Mouse (Mus musculus) kidney, postnatal 0 days (tissue): ENCODE results near the gene Nol3. TPM values are rescaled to one million over a fixed set of nuclear protein-coding genes. Genes with fewer than 3 reads are reported as not detected.
A peak's percentile ranks its signal among the peaks of the same experiment; 100 is the strongest.

Source experiments
- ATAC-seq: fragments of 200-750 bp; cut with Nextera tagmentation; replicated peaks from 2 replicates; pipeline ENCODE4 v1.8.0; 2017; ENCODE audit warnings: low read depth, moderate number of reproducible peaks, moderate TSS enrichment, moderate library complexity; ENCODE audit not compliant: low FRiP score
- DNase-seq: peaks from one replicate; pipeline ENCODE4 v3.0.0-alpha.2; 2016; ENCODE audit warnings: low spot score
- H3K27ac ChIP-seq: fragments of 300-500 bp; sonication (generic); 2 replicates; pipeline ENCODE4 v1.5.1; 2014; ENCODE audit warnings: mild to moderate bottlenecking
- H3K27me3 ChIP-seq: fragments of 300-500 bp; sonication (generic); 2 replicates; pipeline ENCODE4 v1.6.1; 2014; ENCODE audit warnings: low read length, mixed read lengths; ENCODE audit not compliant: insufficient read depth
- H3K36me3 ChIP-seq: fragments of 300-500 bp; sonication (generic); 2 replicates; pipeline ENCODE4 v1.6.1; 2014; ENCODE audit warnings: low read length, mixed read lengths; ENCODE audit not compliant: insufficient read depth
- H3K4me1 ChIP-seq: fragments of 300-500 bp; sonication (generic); replicated peaks from 2 replicates; pipeline ENCODE4 v1.6.1; 2014; ENCODE audit warnings: antibody characterized with exemption, low read length, mixed read lengths; ENCODE audit not compliant: insufficient read depth
- H3K4me2 ChIP-seq: fragments of 300-500 bp; sonication (generic); 2 replicates; pipeline ENCODE4 v1.6.1; 2014; ENCODE audit warnings: mild to moderate bottlenecking, low read length, moderate library complexity, mixed read lengths
- H3K4me3 ChIP-seq: fragments of 300-500 bp; sonication (generic); replicated peaks from 2 replicates; pipeline ENCODE4 v1.5.1; 2014; ENCODE audit warnings: low read depth, low read length
- H3K9ac ChIP-seq: fragments of 300-500 bp; sonication (generic); 2 replicates; pipeline ENCODE4 v1.6.1; 2014; ENCODE audit warnings: low read depth, low read length
- H3K9me3 ChIP-seq: fragments of 300-500 bp; sonication (generic); replicated peaks from 2 replicates; pipeline ENCODE4 v1.6.1; 2016; ENCODE audit warnings: low read length, inconsistent platforms, mixed read lengths
- CTCF ChIP-seq: IDR thresholded peaks from 2 replicates; pipeline ENCODE4 v1.5.1; 2016; ENCODE audit warnings: antibody characterized with exemption, low read depth, mild to moderate bottlenecking, moderate library complexity
- WGBS: fragments of 180-500 bp; shearing (Covaris S2); extraction: QIAGEN DNeasy Blood & Tissue Kit; methylation state at CpG from one replicate; pipeline ENCODE4 v1.1.7; 2014; 5-methylcytosine and 5-hydroxymethylcytosine counted together
- polyA plus RNA-seq: library from polyadenylated mRNA; unstranded; fragments of >200 nt; fragmentation: Nextera tagmentation; extraction: Ambion mirVana; gene quantifications from 2 replicates; pipeline ENCODE4 v1.2.1, GENCODE M21; 2015

Gene Nol3
- polyA plus RNA-seq, 1 experiment from 2014 or later = 0.29 TPM

DNA sequence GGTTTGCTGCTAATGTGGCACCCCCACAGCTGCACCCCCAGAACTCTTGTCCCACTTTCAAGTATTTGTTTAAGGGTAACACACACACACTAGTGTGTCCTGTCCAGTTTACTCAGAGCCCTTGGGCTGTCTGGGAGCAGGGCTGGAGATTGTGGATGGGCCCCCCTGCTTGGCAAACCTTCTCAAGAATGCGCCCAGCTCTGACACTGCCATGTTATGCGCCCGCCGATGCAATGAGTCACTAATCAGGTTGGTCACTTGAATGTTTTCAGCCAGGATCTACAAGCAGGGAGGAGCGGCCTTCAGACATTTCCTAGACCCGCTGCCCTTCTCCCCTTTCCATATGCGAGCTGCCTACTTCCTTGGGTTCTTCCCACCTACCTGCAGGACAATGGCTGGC is 16.5 kb downstream of the Nol3 start:
- ATAC-seq (no peak), DNase-seq (no peak)
- no peak overlapping the region for H3K4me3 ChIP-seq
- H3K36me3 ChIP-seq = no peaks in the 10 kb centered on the region
- WGBS = 73% methylated on average over 7 of the region's 7 CpGs
- peaks cover 4% of the 10 kb centered on the region; the same call in 1 of the 2 replicates for H3K27me3 ChIP-seq
- H3K4me2 ChIP-seq = no peak overlapping the region
- H3K9me3 ChIP-seq = no peaks in the 10 kb centered on the region
- no peak overlapping the region for H3K27ac ChIP-seq
- no peak for TF ChIP-seq CTCF
- H3K9ac ChIP-seq = no peak overlapping the region
- H3K4me1 ChIP-seq = peaks cover 18% of the 10 kb centered on the region

DNA sequence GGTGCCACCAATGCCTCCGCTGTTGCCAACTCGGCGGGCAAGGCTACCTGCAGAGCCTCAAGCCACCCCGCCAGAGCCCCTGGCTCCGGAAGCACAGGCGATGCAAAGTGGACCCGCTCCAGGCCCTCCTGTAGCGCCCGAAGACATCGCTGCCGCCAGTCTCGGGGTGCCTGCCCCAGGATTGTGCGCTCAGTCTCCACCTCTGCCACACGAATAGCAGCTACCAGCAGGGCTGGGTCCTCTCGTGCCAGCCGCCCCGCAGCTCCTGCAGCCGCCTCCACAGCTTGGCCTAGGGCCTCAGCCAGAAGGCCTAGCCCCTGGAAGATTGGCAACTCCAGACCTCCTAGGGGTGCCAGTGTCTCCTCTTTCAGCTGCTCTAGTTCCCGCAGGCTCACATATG is 17.5 kb downstream of the Nol3 start:
- no peak overlapping the region for H3K9ac ChIP-seq
- H3K36me3 ChIP-seq = no peaks in the 10 kb centered on the region
- H3K27me3 ChIP-seq = peaks cover 4% of the 10 kb centered on the region; the same call in 1 of the 2 replicates
- no peaks in the 10 kb centered on the region for H3K9me3 ChIP-seq
- no peak for TF ChIP-seq CTCF
- DNase-seq = no peak
- no peak for ATAC-seq
- no peak overlapping the region for H3K27ac ChIP-seq
- H3K4me1 ChIP-seq = peaks cover 21% of the 10 kb centered on the region
- WGBS = 71% methylated on average over 19 of the region's 19 CpGs
- H3K4me2 ChIP-seq = no peak overlapping the region
- no peak overlapping the region for H3K4me3 ChIP-seq

GRCm38 (mm10) chr8:105294776-105295175 is 18.8 kb downstream of the Nol3 start:
- ATAC-seq (no peak), DNase-seq (no peak)
- no peak overlapping the region for H3K9ac ChIP-seq
- H3K4me3 ChIP-seq = 0 out of 2 replicates have a peak overlapping the region, but pooled peaks have one; percentile 18
- no peaks in the 10 kb centered on the region for H3K9me3 ChIP-seq
- no peak for TF ChIP-seq CTCF
- peaks cover 19% of the 10 kb centered on the region for H3K4me1 ChIP-seq
- no peak overlapping the region for H3K27ac ChIP-seq
- 0 out of 2 replicates have a peak, but pooled peaks cover 4% of the 10 kb centered on the region for H3K36me3 ChIP-seq
- 68% methylated on average over 9 of the region's 9 CpGs for WGBS
- peak overlapping the region; percentile 23 for H3K4me2 ChIP-seq
- H3K27me3 ChIP-seq = peaks cover 4% of the 10 kb centered on the region; the same call in 1 of the 2 replicates

DNA sequence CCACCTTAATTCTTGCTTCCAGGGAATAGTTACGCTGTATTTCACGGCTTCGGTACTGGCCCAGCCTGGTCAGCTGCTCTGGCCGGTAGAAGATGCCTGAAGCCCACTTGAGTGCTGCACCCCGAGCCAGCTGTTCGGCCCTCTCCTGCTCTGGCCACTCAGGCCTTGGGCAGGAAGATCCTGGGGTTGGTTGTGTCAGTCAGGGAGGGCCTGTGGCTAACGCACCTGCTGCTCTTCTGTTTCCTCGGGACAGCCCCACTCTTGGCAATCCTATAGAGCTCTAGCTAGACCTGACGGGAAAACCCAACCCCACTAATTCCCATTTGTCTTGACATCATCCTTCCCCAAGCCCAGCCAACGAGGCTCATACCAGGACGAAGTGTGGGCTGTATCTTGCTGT is 19.3 kb downstream of the Nol3 start:
- peak overlapping the region; percentile 23 for H3K4me2 ChIP-seq
- H3K36me3 ChIP-seq = peaks cover 8% of the 10 kb centered on the region
- H3K4me3 ChIP-seq = peak overlapping the region; percentile 18; the same call in 1 of the 2 replicates
- ATAC-seq (no peak), DNase-seq (no peak)
- peak overlapping the region; percentile 76; the same call in 1 of the 2 replicates for H3K27ac ChIP-seq
- H3K4me1 ChIP-seq = peaks cover 14% of the 10 kb centered on the region
- TF ChIP-seq CTCF = no peak
- H3K27me3 ChIP-seq = peaks cover 3% of the 10 kb centered on the region; the same call in 1 of the 2 replicates
- H3K9ac ChIP-seq = no peak overlapping the region
- H3K9me3 ChIP-seq = no peaks in the 10 kb centered on the region
- WGBS = 67% methylated on average over 11 of the region's 11 CpGs

GRCm38 (mm10) chr8:105295895-105296573 is 20.1 kb downstream of the Nol3 start, which contains the start of gene Exoc3l:
Gene Exoc3l (minus strand): TSS chr8:105296101.
- H3K4me3 ChIP-seq = peak within 1 kb of the TSS; percentile 95
- no peaks in the 10 kb centered on the region for H3K27me3 ChIP-seq
- 53% methylated on average over 11 of the region's 11 CpGs for WGBS
- peak within 1 kb of the TSS; percentile 88 for H3K4me2 ChIP-seq
- 0 out of 2 replicates have a peak within 1 kb of the TSS, but pooled peaks have one; percentile 13 for H3K9ac ChIP-seq
- no peak for TF ChIP-seq CTCF
- peak within 1 kb of the TSS; percentile 76 for H3K27ac ChIP-seq
- no peaks in the 10 kb centered on the region for H3K9me3 ChIP-seq
- peaks cover 11% of the 10 kb centered on the region for H3K4me1 ChIP-seq
- ATAC-seq (no peak), DNase-seq (peak; percentile 59)
- H3K36me3 ChIP-seq = peaks cover 16% of the 10 kb centered on the region

DNA sequence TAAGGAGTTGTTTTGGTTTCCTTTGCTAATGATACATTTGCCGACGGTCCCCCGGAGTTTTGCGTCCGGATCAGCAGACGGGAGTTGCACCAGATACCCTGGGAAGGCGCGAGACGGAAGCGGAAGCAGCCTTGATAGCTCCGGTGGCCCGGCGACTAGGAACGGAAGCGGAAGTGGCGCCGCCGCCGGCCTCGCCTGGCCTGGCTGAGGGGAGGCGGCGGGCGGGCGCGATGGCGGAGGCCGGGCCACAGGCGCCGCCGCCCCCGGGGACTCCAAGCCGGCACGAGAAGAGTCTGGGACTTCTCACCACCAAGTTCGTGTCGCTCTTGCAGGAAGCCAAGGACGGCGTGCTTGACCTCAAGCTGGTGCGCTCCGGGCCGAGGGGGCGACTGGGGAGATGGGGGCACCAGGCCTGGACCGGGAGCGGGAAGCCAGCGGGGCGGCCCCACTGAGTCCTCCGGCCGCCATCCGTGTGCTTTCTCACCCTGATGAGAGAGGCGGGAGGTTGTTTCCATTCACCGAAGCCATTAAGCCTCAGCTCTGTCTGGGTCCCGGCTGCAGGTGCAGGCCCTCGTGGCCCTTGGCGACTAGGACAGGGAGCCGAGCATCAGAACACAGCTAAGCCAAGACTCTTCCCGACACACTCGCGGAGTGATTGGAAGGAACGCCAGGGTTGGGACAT is 21.7 kb downstream of the Nol3 start, which contains the start of gene E2f4:
E2f4 (plus strand) TSS at position 153 of the 682 bp plus-strand sequence.
- no peaks in the 10 kb centered on the region for H3K9me3 ChIP-seq
- H3K4me1 ChIP-seq = peaks cover 11% of the 10 kb centered on the region
- no peaks in the 10 kb centered on the region for H3K27me3 ChIP-seq
- DNase-seq = peak; percentile 97
- no peak for TF ChIP-seq CTCF
- peak; percentile 84 for ATAC-seq
- peaks cover 25% of the 10 kb centered on the region for H3K36me3 ChIP-seq
- H3K4me3 ChIP-seq = peak within 1 kb of the TSS; percentile 95
- WGBS = under 1% methylated on average over 58 of the region's 58 CpGs
- H3K9ac ChIP-seq = peak within 1 kb of the TSS; percentile 95
- H3K4me2 ChIP-seq = peak within 1 kb of the TSS; percentile 88
- peak within 1 kb of the TSS; percentile 79 for H3K27ac ChIP-seq
